ENCODE assay signal across 11 mouse cellular contexts in the genomic region with DNA sequence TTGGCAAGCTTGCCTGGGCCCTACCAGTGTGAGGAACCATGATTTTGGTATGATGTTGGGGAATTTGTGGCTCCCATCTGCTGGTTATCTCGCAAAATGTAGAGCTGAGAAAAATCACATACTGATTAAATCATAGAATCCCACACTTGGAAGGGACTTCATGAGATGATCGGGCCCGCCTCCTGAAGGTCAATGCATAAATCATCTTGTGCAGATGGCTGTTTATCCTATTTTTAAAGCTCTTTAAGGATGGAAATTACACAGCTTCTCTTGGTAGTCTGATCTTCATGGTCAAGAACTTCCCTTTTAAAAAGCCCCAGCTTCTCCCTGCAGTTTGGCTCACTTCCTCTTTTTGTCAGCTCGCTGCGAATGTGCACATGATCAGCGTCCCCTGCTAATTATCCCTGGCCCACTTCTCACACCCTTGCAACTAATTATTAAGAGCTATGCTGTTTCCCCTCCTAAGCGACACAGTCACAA. TPM values are rescaled to one million over a fixed set of nuclear protein-coding genes. Genes with fewer than 3 reads are reported as not detected.
DNase-seq lines count a peak whose midpoint lies in the region; ATAC-seq lines count a peak whose summit lies in the region.
"Had no signal": no experiment of that assay in that cellular context is flagged by ENCODE, and none has a peak within 500 bp of the region (broad histone marks: within the 10 kb centered on the region; RNA-seq: fewer than 3 reads in every experiment).

No protein-coding gene starts in this region.

- H3K36me3 ChIP-seq in splenic B cell, adult 2 months (ENCODE audit: control insufficient read depth, insufficient read depth, low read length, poor library complexity, severe bottlenecking): no peaks in the 10 kb centered on the region
- H3K36me3 ChIP-seq: midbrain, embryonic 12.5 days had no signal

- DNase-seq in kidney, adult 9 months: peak; percentile 12
- DNase-seq in kidney, postnatal 25 days: no peak
- peak; percentile 23 for DNase-seq in spleen, adult 12 weeks (ENCODE audit: low spot score)
- DNase-seq in spleen, postnatal 14 days (ENCODE audit: low spot score in 2 of 2): no peak
- peak; percentile 88 for DNase-seq in splenic B cell, adult 2 months (ENCODE audit: low read depth, low spot score)
- no peak for DNase-seq in Muller cell, postnatal 12 days (ENCODE audit: inconsistent ontology term)
- no peak for DNase-seq in embryo, embryonic 10 days (ENCODE audit: low spot score)
- DNase-seq: cerebellum, adult 18-20 months; heart, postnatal 4 days had no signal

- no peaks in the 10 kb centered on the region for H3K27me3 ChIP-seq in splenic B cell, adult 2 months (ENCODE audit: control insufficient read depth, insufficient read depth, low read length, poor library complexity, severe bottlenecking)

- ATAC-seq in hematopoietic stem cell, adult 5-6 weeks (replicated peaks in 1 of 2; ENCODE audit: insufficient read depth in 1 of 2, low FRiP score in 2 of 2, low TSS enrichment in 1 of 2, low read depth in 1 of 2, poor library complexity in 2 of 2, severe bottlenecking in 2 of 2): peak; percentile 95 to 96

RNA-seq across cellular contexts. Expression of gene Gcg, which starts 23.2 kb away (rescaled TPM):
- total RNA-seq in hematopoietic stem cell, adult 5-6 weeks (2017): not detected in 2 replicates
- total RNA-seq: heart, postnatal 4 days had no signal

RNA-seq across cellular contexts. Expression of gene Dpp4, which starts 48.2 kb away (rescaled TPM):
- total RNA-seq in hematopoietic stem cell, adult 5-6 weeks (2017): 31.4 and 39.2 TPM in 2 replicates

Comparison
In these comparisons a context has a peak if more than half of its experiments do, and no peak if none do; other contexts are left out.
1. DNase-seq: peak in kidney, adult 9 months (single experiment), spleen, adult 12 weeks (single experiment) and splenic B cell, adult 2 months (single experiment); none in kidney, postnatal 25 days (0 of 2), spleen, postnatal 14 days (0 of 2), Muller cell, postnatal 12 days (single experiment) and embryo, embryonic 10 days (single experiment).